Mouse (Mus musculus): Measurements from ENCODE around the gene Hoxa9. TPM values are rescaled to one million over a fixed set of nuclear protein-coding genes. Genes with fewer than 3 reads are reported as not detected.

Gene Hoxa9
- total and polyA plus RNA-seq, 3 experiments, result 0.75 to 1.7 (median 1.6) TPM

DNA sequence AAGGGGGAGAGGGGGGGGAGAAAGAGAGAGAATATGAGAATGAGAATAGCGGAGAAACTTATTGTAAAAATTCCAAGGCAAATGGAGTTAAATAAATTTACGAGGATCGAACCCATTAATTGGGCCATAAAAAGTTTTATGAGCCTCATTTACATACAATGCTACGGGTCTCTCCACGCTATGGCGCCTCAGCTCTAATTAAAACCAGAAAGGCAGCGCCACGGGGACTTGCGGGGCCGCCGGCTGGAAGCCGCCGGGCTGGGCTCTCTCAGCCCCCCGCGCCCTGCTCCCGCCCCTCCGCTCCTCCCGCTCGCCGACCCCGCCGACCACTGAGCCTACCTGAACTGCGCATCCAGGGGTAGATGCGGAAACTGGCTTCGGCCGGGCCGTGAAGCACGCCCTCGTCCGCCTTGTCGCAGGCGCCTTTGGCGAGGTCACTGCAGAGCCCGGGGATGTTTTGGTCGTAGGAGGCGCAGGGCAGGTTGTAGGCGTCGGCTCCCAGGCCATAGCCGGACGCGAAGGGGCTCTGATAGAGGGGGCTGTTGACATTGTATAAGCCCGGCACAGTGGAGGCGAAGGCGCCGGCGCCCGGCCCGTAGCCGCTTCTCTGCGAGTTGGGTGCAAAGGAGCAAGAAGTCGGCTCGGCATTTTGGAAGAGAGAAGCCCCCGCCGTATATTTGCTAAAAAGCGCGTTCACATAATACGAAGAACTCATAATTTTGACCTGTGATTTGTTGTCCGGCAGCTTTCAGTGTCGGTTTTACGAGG is 14.0 kb downstream of the Hoxa9 start:
- peak; percentile 74 for DNase-seq

DNA sequence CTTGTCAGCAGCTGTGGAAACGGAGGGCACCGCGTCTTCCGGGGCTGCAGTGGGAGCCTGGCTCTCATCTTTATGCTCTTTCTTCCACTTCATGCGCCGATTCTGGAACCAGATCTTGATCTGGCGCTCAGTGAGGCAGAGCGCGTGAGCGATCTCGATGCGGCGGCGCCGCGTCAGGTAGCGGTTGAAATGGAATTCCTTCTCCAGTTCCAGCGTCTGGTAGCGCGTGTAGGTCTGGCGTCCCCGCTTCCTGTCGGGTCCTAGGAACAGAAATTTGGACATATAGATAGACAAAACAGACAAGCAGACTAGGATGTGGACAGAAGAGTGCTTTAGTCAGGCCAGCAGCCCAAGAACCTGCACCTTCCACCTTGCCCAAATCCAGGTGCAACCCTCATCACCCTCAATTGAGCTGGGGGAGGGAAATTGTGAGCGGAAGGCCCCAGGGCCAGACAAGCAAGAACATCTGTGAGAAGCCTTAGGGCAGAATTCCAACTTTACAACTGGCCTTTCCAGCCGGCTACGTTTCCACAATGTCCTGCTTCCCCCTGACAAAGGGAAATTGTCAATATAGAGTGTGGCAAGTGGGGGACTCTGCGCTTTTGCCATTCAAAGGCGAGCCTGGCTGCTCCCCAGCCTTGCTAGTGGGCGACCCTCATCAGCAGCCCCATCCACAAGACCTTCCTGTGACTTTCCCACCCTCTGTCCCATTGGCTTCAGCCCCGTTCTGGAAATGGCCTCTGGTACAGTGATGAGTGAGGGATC is 14.9 kb downstream of the Hoxa9 start:
- DNase-seq, result no peak

- DNase-seq, result no peak
These were observed 15.8 kb downstream of the Hoxa9 start for GRCm38 (mm10) chr6:52215070-52215469.

GRCm38 (mm10) chr6:52214271-52214670 is 16.6 kb downstream of the Hoxa9 start:
- DNase-seq, result no peak

DNA sequence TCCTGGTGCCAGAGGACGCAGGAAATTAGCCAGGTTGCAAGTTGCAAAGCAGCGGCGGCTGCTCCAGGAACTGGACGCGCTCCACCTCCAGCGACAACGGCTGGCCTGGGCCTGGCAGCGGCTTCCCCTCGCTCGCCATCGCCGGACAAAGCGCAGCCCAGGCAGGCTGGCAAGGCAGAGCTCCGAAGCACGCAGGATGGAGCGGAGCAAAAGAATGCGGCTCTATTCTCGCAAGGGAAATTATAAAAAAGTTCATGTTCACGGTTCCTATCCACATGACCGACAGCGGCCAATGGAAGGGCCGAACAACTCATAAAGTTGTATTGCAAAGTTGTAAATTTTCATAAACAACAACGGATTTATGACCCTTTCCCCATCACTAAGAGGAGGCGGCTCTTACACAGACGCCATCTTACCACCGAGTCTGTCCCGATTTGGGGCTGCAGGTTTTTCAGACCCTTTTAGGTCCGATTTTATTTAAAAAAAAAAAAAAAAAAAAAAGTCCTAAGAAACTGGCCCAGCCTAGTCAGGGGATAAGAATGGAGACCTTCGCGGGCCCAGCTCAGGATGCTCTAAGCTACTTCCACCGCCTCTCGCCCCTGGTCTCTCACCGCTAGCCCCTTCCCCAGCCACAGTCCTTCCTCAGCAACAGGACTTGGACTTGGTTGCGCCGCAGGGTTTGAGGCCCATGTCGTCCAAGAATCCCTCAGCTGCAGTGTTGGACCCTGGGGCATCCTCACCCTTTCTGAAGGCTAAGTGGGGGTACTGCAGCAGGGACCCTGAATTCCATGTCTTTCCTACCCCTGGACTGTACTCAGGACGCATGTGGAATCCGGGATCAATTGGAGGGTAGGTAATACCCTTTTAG is 17.5 kb downstream of the Hoxa9 start, which contains the start of the genes Hoxa3 and Gm28308:
Gene Hoxa3, minus strand, starts transcription at position 218 of the 868 bp plus-strand sequence.
Gene Gm28308, minus strand, starts transcription at position 221 of the 868 bp plus-strand sequence.
- peak; percentile 85 for DNase-seq

- peak; percentile 79 for DNase-seq
These were observed 18.3 kb downstream of the Hoxa9 start for GRCm38 (mm10) chr6:52212556-52213118.

DNA sequence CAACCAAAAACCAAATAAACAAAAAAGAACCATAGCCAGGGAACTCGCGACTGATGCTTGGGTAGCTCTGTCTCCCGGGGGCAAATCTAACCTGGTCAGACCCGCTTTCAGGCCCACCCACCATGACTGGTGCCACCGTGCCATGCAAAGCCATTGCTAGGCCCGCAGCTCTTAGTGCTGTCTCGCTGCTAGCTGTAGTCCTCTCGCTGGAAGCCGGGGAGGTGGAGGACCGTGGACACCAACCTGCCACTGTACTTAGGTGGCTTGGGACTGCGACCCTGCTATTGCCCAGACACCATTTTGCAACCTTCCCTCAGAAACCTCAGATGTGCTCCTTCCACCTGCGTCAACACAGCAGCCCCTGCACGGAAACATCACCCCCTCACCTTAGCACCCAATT is 18.9 kb downstream of the Hoxa9 start:
- peak; percentile 56 for DNase-seq

GRCm38 (mm10) chr6:52211170-52211935 is 19.5 kb downstream of the Hoxa9 start:
- peak; percentile 90 for DNase-seq

DNA sequence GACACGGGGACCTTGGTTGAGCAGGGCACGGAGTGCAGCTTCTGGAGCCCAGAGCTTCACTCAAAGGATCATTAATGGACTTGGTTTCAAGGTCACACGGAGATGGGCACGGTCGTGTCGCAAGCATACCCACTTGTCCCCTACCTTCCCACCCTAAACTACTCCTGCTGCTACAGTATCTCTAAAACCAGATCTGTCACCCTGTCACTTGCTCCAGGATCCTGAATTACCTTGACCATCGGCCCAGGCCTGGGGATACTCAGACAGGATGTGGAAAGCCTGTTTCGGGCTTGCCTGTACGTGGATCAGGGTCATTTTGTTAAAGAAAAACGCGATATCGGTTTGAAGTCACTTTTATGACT is 21.2 kb downstream of the Hoxa9 start:
- no peak for DNase-seq

GRCm38 (mm10) chr6:52208868-52209684 is 21.8 kb downstream of the Hoxa9 start:
- DNase-seq, result peak; percentile 61

DNA sequence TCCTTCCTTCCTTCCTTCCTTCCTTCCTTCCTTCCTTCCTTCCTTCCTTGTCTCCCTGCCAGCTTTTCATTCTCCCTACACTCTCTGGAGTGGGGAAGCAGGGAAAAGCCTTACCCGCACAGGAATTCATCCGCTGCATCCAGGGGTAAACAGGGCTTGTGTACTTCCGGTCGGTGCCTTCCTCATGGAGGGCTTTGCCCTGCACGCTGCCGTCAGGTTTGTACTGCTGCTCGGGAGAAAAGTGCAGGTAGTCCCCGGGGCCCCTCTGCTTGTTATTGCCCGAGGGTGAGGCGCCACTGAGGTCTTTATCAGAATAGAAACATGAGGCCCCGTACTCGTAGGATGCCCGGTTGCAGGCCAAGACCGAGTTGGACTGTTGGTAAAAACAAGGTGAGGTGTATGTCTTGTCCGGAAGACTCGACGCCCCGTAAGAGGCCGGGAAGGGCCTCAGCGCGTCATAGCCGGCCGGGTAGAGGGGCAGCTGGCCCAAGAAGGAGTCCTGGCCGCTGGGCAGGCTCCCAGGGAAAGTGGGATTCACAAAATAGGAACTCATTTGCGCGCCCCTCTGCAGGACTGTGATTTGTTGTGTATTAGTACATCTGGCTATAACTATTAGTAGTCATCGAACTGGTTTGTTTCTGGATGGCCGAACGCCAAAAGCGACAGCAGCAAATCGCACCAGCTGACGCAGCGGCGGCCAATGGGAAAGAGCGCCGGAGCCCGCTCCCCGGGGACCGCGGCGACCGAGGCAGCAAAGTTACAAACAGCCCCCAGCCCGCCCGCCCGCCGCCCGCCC is 22.6 kb downstream of the Hoxa9 start, which contains the start of gene Hoxa6:
Gene Hoxa6, minus strand, starts transcription at position 651 of the 796 bp plus-strand sequence.
- peak; percentile 85 for DNase-seq

GRCm38 (mm10) chr6:52207684-52207976 is 23.3 kb downstream of the Hoxa9 start:
- no peak for DNase-seq

GRCm38 (mm10) chr6:52206882-52207683 is 23.8 kb downstream of the Hoxa9 start:
- no peak for DNase-seq

- DNase-seq, result no peak
These were observed 25.0 kb downstream of the Hoxa9 start for GRCm38 (mm10) chr6:52205638-52206621.

- DNase-seq, result no peak
These were observed 25.7 kb downstream of the Hoxa9 start for GRCm38 (mm10) chr6:52205221-52205620.

- peak; percentile 92 for DNase-seq
These were observed 26.7 kb downstream of the Hoxa9 start, which contains the start of gene Hoxa5 for GRCm38 (mm10) chr6:52204050-52204752. Hoxa5 (minus strand) TSS chr6:52204587.

Data from adrenal gland, adult 2 months (tissue).